Mouse (Mus musculus) heart, postnatal 10 days (tissue): ENCODE data around the gene Nlgn1. TPM values are rescaled to one million over a fixed set of nuclear protein-coding genes. Genes with fewer than 3 reads are reported as not detected.

Experiments used
- DNase-seq, 2 experiments: peaks; one replicate each; pipeline ENCODE4 v3.0.0; 2021
- intact Hi-C: fragments of 180-260 bp; cut with DNase I; formaldehyde crosslinking; loops from one replicate; pipeline ENCODE4 v1.15.1; 2025
- total RNA-seq, 2 experiments: library from RNA; stranded (reverse); gene quantifications; 2 replicates each; pipeline ENCODE4 v1.2.3; 2021

The Nlgn1 gene
- under 1 TPM; 0.07 to 0.10 TPM for total RNA-seq

DNA sequence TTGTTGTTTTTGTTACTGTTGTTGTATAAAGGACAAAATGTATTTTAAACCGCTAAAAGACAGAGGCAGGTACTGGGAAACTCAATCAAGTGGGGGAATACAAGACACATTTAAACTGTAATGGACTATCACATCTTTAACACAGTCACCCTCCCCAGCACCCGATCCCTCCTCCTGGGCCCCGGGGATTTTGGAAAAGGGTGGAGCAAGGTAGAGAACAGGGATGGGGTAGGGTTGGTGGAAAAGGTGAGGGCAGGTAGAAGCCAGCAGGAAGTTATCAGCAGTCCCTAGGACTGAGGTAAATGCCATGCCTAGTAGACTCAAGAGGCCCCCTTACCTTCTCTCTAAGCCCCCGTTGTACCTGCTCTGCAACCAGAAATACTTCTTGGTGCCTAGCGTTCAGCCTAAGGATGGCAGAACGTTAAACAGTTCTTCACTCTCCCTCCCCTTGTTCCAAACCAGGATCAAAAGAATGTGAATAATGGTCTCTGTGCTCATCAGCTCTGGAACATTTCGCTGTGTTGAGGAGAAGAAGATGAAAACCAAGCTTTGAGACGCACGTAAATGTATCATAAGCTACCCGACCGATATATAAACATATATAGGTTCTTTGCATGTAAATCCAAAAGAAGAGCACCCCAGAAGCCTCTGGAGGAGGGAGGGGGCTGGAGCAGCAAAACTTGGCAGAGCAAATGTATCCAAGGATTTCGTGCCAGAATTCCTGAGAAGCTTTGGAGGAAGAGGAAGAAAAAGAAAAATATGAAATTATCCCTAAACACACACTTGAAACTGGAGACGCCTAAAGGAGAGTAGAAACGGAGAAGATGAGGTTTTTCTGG, at the start of gene Nlgn1:
Nlgn1 (minus strand) TSS at position 61 of the 839 bp plus-strand sequence.
- no peak for DNase-seq
- intact Hi-C loops = no loop called here

GRCm38 (mm10) chr3:26378272-26378671, 46.0 kb upstream of the Nlgn1 start:
- no peak for DNase-seq
- intact Hi-C loops = no loop called here

DNA sequence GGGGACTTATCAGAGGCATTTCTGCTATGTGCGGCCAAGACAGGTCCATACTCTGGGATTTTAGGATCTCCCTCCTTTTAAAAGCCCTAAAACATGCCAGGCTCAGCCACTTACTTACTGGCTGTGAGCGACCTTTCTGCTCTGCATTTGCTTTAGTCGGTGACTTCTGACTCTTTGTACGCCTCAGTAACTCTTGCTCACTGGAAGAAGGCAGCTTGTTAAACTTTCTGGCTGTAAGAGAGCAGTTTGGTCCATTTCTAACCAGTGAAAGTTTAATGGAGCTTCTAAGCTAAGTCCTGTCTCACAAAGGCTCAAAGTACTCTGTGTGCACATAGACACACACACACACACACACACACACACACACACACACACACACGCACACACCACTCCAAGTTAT, 22.8 kb upstream of the Nlgn1 start:
- intact Hi-C loops = no loop called here
- DNase-seq = no peak

- intact Hi-C loops = no loop called here
- DNase-seq = no peak
These were observed 22.3 kb upstream of the Nlgn1 start for GRCm38 (mm10) chr3:26354483-26355030.

- no peak for DNase-seq
- intact Hi-C loops = no loop called here
These were observed 5.2 kb upstream of the Nlgn1 start for GRCm38 (mm10) chr3:26337495-26337894.

DNA sequence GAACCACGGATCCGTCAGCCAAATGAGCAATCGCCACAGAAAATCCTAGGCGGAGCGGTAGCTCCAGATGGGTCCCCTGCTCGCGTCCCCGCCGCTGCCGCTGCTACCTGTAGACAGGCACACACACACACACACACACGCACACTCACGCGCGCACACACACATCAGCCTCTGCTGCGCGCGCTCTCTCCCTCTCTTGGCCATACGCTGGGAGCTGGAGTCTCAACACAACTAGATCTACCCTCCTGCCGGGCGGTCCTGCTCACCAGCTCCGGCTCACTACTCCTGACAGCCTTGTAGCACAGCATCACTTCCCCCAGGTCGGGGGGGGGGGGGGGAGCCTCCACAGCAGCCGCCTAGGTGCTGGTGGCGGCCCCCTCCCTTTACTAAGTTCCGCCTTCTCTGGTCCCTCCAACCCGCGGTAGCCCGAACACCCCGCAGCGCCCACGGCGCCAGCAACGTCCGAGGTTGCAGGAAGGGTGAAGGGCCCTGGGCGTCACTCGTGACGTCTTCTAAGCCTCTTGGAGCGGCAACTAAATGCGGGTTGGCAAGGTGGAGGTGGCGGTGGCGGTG, 1.1 kb upstream of the Nlgn1 start:
- intact Hi-C loops = no loop called here
- no peak for DNase-seq

DNA sequence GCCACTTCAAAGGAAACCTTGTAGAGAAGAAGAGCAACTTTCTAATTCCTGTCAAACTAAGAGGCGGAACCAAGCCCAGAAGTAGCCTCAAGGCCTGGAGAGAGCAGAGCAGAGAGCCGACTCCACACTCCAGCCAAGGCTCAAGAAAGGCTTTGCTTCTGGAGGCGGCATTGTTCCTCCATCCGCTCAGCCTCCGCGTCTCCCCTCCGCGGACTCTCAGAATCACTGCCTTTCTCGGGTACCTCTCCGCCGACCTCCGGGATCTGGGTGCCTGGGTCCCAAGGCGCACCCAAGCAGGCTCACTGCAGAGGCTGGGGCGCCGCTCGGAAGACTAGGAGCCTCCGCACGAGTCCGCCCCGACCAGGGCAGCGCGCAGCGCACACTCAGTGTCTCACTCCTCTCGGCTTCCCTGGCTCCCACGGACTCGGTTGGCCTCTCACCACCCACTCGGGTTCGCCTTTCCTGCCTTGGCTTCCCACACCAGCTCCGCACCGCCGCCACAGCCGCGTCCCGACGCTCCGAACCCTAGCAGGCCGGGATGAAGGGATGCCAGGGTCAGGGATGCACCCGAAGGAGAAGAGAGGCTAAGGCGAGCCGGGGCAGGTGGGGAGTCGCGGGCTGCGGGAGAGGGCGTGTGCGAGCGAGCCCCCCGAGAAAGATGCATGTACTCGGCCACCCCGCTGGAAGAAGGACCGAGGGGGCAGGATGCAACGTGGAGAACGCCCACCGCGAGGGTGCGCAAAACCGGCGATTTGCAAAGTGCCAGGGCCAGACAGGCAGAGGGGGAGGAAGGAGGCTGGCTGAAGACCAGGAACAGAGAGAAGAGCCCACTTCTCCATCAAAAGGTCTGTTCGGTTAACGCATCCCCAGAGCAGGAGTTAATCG, 841 bp downstream of the Nlgn1 start:
- intact Hi-C loops = no loop called here
- no peak for DNase-seq

GRCm38 (mm10) chr3:26330863-26331176, 1.4 kb downstream of the Nlgn1 start:
- intact Hi-C loops = no loop called here
- no peak for DNase-seq

DNA sequence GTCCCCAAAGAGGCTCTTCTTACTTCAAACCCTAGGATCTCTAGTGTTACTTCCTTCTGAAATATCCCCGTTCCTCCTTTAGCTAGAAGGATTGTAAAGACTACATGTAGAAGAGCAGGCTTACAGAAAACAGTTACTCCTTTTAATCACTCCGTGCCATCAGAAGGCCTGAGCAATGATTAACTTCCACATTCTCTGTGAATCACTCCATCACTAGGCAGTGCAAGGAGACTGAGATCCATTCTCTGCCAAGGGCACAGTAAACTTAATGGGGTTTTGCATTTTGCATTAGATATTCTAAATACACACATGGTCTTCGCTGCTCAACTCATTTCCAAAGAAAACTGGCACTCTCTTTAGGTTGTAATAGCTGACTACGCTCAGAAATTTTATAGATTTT, 2.2 kb downstream of the Nlgn1 start:
- intact Hi-C loops = no loop called here
- DNase-seq = no peak

DNA sequence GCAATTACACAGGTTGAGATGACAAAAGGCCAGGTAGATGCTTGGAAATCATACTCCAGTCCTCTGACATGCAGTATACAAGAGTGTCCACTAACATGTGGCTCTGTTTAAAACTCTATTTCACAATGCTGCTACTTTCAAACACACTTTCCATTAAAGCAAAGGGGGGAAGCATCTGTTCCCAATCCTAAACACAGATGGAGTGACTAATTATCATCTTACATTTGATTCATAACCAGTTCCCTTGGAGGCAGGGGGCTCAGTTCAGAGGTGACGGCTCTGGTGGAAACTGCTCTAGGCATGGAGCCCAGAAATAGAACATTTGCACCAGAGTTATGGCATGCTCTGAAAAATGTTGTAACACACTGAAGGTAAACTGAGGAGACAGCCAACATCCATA, 7.8 kb downstream of the Nlgn1 start:
- intact Hi-C loops = no loop called here
- no peak for DNase-seq

DNA sequence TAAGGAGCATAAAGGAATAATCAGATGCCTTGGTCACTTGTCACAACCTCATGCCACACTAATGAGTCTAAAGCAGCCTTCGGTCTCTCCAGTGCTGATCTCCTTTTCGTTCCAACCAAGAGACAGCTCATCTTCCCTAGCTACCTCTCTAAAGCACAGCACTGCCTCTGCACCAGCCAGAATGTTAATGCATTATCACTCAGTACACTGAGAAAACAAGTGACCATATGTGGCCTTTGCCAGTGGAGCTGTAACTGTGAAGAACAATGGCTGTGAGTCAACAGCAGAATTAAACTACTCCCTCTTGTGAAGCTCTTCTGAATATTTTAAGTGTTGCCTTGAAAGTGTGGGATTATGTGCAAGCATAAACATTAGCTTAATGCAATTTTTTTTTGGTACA, 14.9 kb downstream of the Nlgn1 start:
- no peak for DNase-seq
- intact Hi-C loops = no loop called here

DNA sequence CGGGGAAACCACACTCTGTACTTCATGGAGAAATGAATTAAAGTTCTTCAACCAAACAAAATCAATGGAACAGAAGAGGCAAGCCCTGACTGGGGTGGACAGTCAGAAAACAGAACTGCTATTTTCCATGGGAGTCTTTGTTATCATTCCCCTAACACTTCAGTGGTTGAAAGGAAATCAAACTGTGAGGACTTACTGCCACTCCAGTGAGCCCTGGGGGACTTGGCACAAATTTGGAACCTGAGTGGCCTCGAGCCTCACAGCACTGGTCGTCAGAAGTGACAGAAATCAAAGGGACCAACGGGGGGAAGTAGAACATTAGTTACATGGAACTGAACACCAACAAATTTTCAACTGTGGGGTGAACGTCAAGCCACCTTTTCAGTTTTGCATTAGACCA, 34.4 kb downstream of the Nlgn1 start:
- no peak for DNase-seq
- intact Hi-C loops = no loop called here

GRCm38 (mm10) chr3:26270894-26271795, 61.1 kb downstream of the Nlgn1 start:
- intact Hi-C loops = no loop called here
- DNase-seq = no peak

DNA sequence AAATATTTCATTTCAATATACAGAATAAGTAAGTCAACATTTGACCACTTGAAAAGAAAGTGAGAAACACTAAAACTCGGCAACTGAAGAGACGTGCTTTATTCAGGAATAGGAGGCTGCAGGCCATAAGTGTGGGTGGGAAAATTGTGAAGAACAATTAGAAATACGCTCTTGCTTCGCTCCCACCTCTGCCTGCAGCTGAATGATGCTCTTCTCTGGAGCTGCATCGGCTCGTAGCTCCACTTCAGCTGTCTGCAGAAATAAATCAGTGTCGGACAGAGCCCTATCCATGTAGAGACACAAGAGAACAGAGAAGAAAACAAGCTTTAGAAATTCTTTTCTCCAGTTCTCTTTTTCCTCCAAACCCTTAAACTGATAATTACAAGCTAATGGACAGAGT, 85.7 kb downstream of the Nlgn1 start:
- DNase-seq = no peak

GRCm38 (mm10) chr3:26243274-26243673, 89.0 kb downstream of the Nlgn1 start:
- DNase-seq = no peak
- intact Hi-C loops = no loop called here

More for the DNA sequence above, 85.7 kb downstream of the Nlgn1 start:
- intact Hi-C loops = no loop called here

DNA sequence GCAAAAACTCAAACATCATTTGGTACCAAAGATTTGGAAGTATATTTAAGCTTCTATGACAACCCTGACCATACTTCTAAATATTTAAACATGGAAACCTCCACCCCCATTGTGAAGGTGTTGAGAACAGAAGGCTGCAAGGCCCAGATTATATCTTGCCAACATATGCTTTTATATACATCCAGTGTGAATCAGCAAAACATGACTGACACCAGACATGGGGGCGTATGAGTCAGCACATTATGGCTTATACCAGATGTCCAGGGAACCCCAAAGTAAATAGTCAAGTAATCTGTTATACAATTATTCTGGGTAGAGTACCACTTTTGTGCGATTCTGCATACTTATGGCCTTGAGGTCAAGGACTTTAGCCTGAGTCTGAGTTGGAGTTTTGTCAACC, 102.3 kb downstream of the Nlgn1 start:
- intact Hi-C loops = no loop called here
- DNase-seq = no peak

DNA sequence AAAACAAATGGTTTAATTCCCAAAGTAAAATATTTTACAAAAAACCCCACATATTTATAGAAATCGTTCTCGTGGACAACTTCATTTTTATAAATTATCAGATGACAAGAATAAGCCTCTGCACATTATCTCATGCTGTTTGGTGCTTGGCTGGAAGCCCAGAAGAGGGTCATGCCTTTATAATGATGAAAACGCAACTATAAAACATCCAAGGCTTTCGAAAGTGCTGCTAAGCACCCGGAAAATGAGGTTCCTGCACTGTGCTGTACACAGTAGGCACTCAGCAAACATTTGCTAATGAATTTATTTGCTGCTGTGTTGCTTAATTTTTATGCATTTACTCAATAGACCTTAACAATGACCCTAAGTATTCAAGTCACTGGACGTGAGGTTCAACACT, 103.4 kb downstream of the Nlgn1 start:
- peak in 1 of 2 experiments; percentile 3 for DNase-seq
- intact Hi-C loops = no loop called here

DNA sequence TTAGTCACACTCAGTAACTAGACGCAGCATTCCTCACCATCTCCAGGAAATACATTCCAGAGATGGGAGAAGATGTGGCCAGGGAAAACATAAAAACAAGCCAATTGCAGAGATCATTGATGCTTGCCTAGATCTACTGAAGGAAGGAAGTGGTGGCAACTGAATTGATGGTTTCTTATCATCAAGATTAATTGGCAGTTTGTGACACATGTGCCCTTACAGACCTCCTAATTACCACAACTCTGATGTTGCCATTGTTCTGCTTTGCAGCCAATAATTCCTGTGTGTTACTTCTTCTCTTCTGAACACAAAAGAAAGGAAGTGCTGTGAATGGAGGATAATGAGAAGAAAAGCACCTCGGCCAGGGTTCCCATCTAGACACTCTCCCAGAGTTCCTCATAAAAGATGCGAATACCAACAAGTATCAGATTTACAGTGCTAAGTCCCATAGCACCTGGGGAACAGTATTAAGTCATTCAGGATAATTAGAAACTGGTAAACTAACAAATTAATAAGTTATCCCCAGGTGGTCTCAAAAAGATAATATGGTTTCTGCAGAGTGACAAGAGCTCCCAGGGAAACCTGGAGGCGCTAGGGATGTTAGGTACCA, 104.0 kb downstream of the Nlgn1 start:
- intact Hi-C loops = no loop called here
- no peak for DNase-seq

DNA sequence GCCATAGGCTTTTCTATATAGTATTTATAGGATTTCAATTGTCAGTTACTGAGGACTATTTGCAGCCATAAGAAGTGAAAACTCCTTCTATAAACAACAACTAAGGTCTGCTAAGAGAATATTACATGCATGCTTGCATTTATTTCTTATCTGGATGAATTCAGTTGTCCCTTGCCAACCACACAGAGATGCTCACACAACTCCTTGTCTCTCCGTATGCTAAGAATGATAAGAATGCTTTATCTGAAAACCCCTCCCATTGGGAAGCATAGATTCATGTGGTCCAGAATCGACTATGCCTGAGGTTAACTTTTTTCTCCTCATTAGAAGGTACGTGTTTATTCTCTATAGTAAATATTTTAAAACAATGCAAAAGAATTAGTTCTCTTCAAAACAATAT, 108.8 kb downstream of the Nlgn1 start:
- no peak for DNase-seq
- intact Hi-C loops = no loop called here

- DNase-seq = no peak
- intact Hi-C loops = no loop called here
These were observed 116.0 kb downstream of the Nlgn1 start for GRCm38 (mm10) chr3:26216231-26216630.
